Mouse (Mus musculus): Measurements from ENCODE around the gene Pafah1b3. TPM values are rescaled to one million over a fixed set of nuclear protein-coding genes. Genes with fewer than 3 reads are reported as not detected.

The Pafah1b3 gene
- total and polyA plus RNA-seq, 2 experiments from 2014 or later = 484 to 534 TPM

- DNase-seq (ENCODE audit: low spot score) = peak; percentile 67
- Histone ChIP-seq H3K27ac (peak overlapping the region; percentile 99), H3K4me2 (ENCODE audit: low read depth, low read length) (peak overlapping the region; percentile 92), H3K9me3 (ENCODE audit: low read length) (no peaks in the 10 kb centered on the region), H3K9ac (replicated peaks; ENCODE audit: low read length) (peak overlapping the region; percentile 79), H3K27me3 (ENCODE audit: insufficient read depth, low read length) (no peaks in the 10 kb centered on the region), H3K4me1 (ENCODE audit: insufficient read depth, low read length) (peaks cover 35% of the 10 kb centered on the region), H3K36me3 (ENCODE audit: insufficient read depth, low read length) (peaks cover 25% of the 10 kb centered on the region), H3K4me3 (ENCODE audit: low read length) (peak overlapping the region; percentile 82)
- TF ChIP-seq CTCF (IDR thresholded peaks at IDR 0.05; ENCODE audit: low read depth) = peak; percentile 35; the same call in 1 of the 2 replicates
- ATAC-seq = 0 out of 2 replicates have a peak, but pooled peaks have one; percentile 5
- WGBS = 2% methylated on average over 28 of the region's 36 CpGs
Observed at GRCm38 (mm10) chr7:25282731-25283211, 15.0 kb downstream of the Pafah1b3 start.

GRCm38 (mm10) chr7:25281734-25282601, 15.8 kb downstream of the Pafah1b3 start:
- H3K27me3 ChIP-seq (ENCODE audit: insufficient read depth, low read length) = no peaks in the 10 kb centered on the region
- peak; percentile 6; the same call in 1 of the 2 replicates for TF ChIP-seq CTCF (IDR thresholded peaks at IDR 0.05; ENCODE audit: low read depth)
- peak; percentile 98 for DNase-seq (ENCODE audit: low spot score)
- peak overlapping the region; percentile 82 for H3K4me3 ChIP-seq (ENCODE audit: low read length)
- H3K27ac ChIP-seq = peak overlapping the region; percentile 99
- no peaks in the 10 kb centered on the region for H3K9me3 ChIP-seq (ENCODE audit: low read length)
- under 1% methylated on average over 74 of the region's 108 CpGs for WGBS
- peak overlapping the region; percentile 79 for H3K9ac ChIP-seq (replicated peaks; ENCODE audit: low read length)
- peaks cover 40% of the 10 kb centered on the region for H3K4me1 ChIP-seq (ENCODE audit: insufficient read depth, low read length)
- H3K4me2 ChIP-seq (ENCODE audit: low read depth, low read length) = peak overlapping the region; percentile 92
- peak; percentile 83 for ATAC-seq
- H3K36me3 ChIP-seq (ENCODE audit: insufficient read depth, low read length) = peaks cover 16% of the 10 kb centered on the region

DNA sequence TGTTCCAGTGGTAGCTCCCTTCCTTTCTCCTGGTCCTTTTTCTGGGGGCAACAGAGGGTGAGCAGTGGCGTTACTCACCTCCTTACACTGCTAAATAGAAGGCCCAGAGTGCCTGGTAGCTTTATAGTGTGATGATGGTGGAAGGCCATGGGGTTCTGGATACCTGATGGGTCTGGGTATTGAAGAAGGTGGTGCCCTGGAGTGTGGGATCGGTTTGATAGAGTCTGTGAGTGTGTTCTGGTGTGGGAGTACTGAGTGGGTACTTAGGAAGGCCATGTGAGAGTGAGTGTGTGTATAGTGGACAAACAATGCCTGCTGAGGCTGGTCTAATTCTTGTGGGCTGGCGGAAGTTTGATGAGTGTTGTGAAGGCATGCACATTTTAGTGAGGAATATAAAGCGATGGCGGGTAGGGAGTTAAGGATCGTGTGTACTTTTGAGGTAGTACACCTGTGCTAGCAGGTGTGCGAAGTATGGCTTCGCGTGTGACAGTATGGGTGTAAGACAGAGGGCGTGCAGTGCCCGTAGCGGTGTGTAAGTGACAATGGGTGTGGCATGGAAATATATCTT, 16.5 kb downstream of the Pafah1b3 start:
- no peak for TF ChIP-seq CTCF (IDR thresholded peaks at IDR 0.05; ENCODE audit: low read depth)
- 16% methylated on average over 12 of the region's 12 CpGs for WGBS
- H3K4me3 ChIP-seq (ENCODE audit: low read length) = peak overlapping the region; percentile 82
- ATAC-seq (no peak; the same call in 1 of the 2 replicates), DNase-seq (ENCODE audit: low spot score) (peak; percentile 14)
- peaks cover 40% of the 10 kb centered on the region for H3K4me1 ChIP-seq (ENCODE audit: insufficient read depth, low read length)
- no peaks in the 10 kb centered on the region for H3K9me3 ChIP-seq (ENCODE audit: low read length)
- peak overlapping the region; percentile 99 for H3K27ac ChIP-seq
- H3K36me3 ChIP-seq (ENCODE audit: insufficient read depth, low read length) = peaks cover 9% of the 10 kb centered on the region
- H3K27me3 ChIP-seq (ENCODE audit: insufficient read depth, low read length) = no peaks in the 10 kb centered on the region
- H3K9ac ChIP-seq (replicated peaks; ENCODE audit: low read length) = peak overlapping the region; percentile 33; the same call in 1 of the 2 replicates
- H3K4me2 ChIP-seq (ENCODE audit: low read depth, low read length) = peak overlapping the region; percentile 92

GRCm38 (mm10) chr7:25279861-25280791, 17.7 kb downstream of the Pafah1b3 start:
- WGBS = 5% methylated on average over 6 of the region's 6 CpGs
- DNase-seq (ENCODE audit: low spot score) (peak; percentile 42), ATAC-seq (no peak)
- TF ChIP-seq CTCF (IDR thresholded peaks at IDR 0.05; ENCODE audit: low read depth) = no peak
- Histone ChIP-seq H3K9me3 (ENCODE audit: low read length) (no peaks in the 10 kb centered on the region), H3K36me3 (ENCODE audit: insufficient read depth, low read length) (no peaks in the 10 kb centered on the region), H3K4me2 (ENCODE audit: low read depth, low read length) (peak overlapping the region; percentile 92), H3K4me1 (ENCODE audit: insufficient read depth, low read length) (peaks cover 40% of the 10 kb centered on the region), H3K27me3 (ENCODE audit: insufficient read depth, low read length) (no peaks in the 10 kb centered on the region), H3K4me3 (ENCODE audit: low read length) (peak overlapping the region; percentile 54), H3K9ac (replicated peaks; ENCODE audit: low read length) (peak overlapping the region; percentile 75), H3K27ac (peak overlapping the region; percentile 99)

DNA sequence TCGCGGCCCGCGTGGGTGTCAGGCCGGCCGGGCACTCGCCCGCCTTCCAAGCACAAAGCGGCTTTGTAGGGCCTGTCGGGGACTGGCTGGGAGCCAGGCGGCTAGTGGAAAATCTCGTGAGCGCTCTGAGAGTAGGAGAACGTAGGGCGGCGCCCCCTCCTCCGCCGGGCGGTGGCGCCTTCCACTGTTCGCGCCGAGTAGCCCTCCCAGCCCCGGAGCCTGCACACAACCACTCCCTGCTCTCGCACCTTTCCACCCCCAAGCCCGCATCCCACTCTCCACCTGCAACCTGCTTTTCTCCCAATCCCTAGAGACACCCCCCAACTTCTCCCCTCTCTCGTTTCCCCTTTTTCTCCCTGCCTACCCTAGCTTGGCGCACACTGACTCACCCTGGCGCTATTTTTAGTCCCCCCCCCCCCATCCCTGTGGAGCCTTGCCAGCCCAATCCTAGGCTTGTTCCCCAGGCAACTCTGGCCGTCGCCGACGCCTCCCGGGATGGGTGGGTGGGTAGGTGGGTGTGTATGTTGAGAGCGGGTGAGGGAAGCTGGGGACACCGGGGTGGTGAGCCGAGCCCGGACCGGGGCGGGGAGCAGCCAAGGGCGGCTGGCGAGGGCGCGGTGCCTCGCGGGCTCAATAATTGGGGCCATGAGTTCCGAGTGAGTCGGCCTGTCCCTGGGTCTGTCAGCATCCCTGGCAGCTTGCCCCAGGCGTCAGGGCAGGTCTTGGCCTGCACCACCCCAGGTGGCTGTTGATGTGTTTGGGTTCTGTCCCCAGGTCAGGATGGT, 18.5 kb downstream of the Pafah1b3 start:
- WGBS = under 1% methylated on average over 42 of the region's 49 CpGs
- Histone ChIP-seq H3K9me3 (ENCODE audit: low read length) (no peaks in the 10 kb centered on the region), H3K27ac (peak overlapping the region; percentile 99), H3K9ac (replicated peaks; ENCODE audit: low read length) (peak overlapping the region; percentile 75), H3K4me1 (ENCODE audit: insufficient read depth, low read length) (peaks cover 32% of the 10 kb centered on the region), H3K36me3 (ENCODE audit: insufficient read depth, low read length) (no peaks in the 10 kb centered on the region), H3K4me2 (ENCODE audit: low read depth, low read length) (peak overlapping the region; percentile 92), H3K4me3 (ENCODE audit: low read length) (peak overlapping the region; percentile 54), H3K27me3 (ENCODE audit: insufficient read depth, low read length) (no peaks in the 10 kb centered on the region)
- DNase-seq (ENCODE audit: low spot score) (peak; percentile 96), ATAC-seq (peak; percentile 73)
- TF ChIP-seq CTCF (IDR thresholded peaks at IDR 0.05; ENCODE audit: low read depth) = peak; percentile 60

Measured in hindbrain, postnatal 0 days (tissue).